Mouse (Mus musculus) liver, embryonic 11.5 days (tissue): ENCODE data around the gene Plcd3. TPM values are rescaled to one million over a fixed set of nuclear protein-coding genes. Genes with fewer than 3 reads are reported as not detected.

ENCODE experiments used
- ATAC-seq: fragments of 200-750 bp; cut with Nextera tagmentation; replicated peaks from 2 replicates; pipeline ENCODE4 v1.8.0; 2017; ENCODE audit warnings: moderate number of reproducible peaks, mild to moderate bottlenecking, moderate TSS enrichment, moderate library complexity; ENCODE audit not compliant: low FRiP score
- DNase-seq: peaks from one replicate; pipeline ENCODE4 v3.0.0-alpha.2; 2017; ENCODE audit warnings: low spot score
- H3K27ac ChIP-seq: fragments of 300-500 bp; sonication (generic); 2 replicates; pipeline ENCODE4 v1.5.1; 2014; ENCODE audit warnings: mild to moderate bottlenecking, low read depth, low read length, control low read depth
- H3K27me3 ChIP-seq: fragments of 300-500 bp; sonication (generic); replicated peaks from 2 replicates; pipeline ENCODE4 v1.6.1; 2014; ENCODE audit warnings: low read length, mixed read lengths; ENCODE audit not compliant: control insufficient read depth, insufficient read depth
- H3K36me3 ChIP-seq: fragments of 300-500 bp; sonication (generic); 2 replicates; pipeline ENCODE4 v1.6.1; 2014; ENCODE audit warnings: mild to moderate bottlenecking, low read length, moderate library complexity, mixed read lengths; ENCODE audit not compliant: control insufficient read depth, insufficient read depth
- H3K4me1 ChIP-seq: fragments of 300-500 bp; sonication (generic); replicated peaks from 2 replicates; pipeline ENCODE4 v1.6.1; 2014; ENCODE audit warnings: low read length, mixed read lengths; ENCODE audit not compliant: control insufficient read depth, insufficient read depth
- H3K4me2 ChIP-seq: fragments of 300-500 bp; sonication (generic); 2 replicates; pipeline ENCODE4 v1.6.1; 2014; ENCODE audit warnings: mild to moderate bottlenecking, control low read depth, moderate library complexity
- H3K4me3 ChIP-seq: fragments of 300-500 bp; sonication (generic); 2 replicates; pipeline ENCODE4 v1.5.1; 2014; ENCODE audit warnings: low read depth, low read length, control low read depth
- H3K9ac ChIP-seq: fragments of 300-500 bp; sonication (generic); 2 replicates; pipeline ENCODE4 v1.6.1; 2014; ENCODE audit warnings: low read depth, low read length, control low read depth
- H3K9me3 ChIP-seq: fragments of 300-500 bp; sonication (generic); 2 replicates; pipeline ENCODE4 v1.6.1; 2016; ENCODE audit warnings: low read length, inconsistent platforms, mixed read lengths; ENCODE audit not compliant: control insufficient read depth
- whole genome bisulfite sequencing: fragments of 180-500 bp; shearing (Covaris S2); extraction: QIAGEN DNeasy Blood & Tissue Kit; methylation state at CpG from one replicate; pipeline ENCODE4 v1.1.7; 2014; 5-methylcytosine and 5-hydroxymethylcytosine counted together
- polyA plus RNA-seq: library from polyadenylated mRNA; unstranded; fragments of >200 nt; fragmentation: Nextera tagmentation; extraction: Ambion mirVana; gene quantifications from 2 replicates; pipeline ENCODE4 v1.2.1, GENCODE M21; 2014

Gene Plcd3
- polyA plus RNA-seq, 1 experiment from 2014 or later: 1.1 TPM

GRCm38 (mm10) chr11:103067457-103068001, 33.9 kb downstream of the Plcd3 start:
- Histone ChIP-seq H3K36me3 (peaks cover 27% of the 10 kb centered on the region), H3K4me2 (no peak overlapping the region), H3K27me3 (no peaks in the 10 kb centered on the region), H3K9me3 (no peaks in the 10 kb centered on the region), H3K27ac (no peak overlapping the region), H3K4me1 (no peaks in the 10 kb centered on the region), H3K4me3 (no peak overlapping the region), H3K9ac (no peak overlapping the region)
- WGBS: 85% methylated on average over 8 of the region's 8 CpGs
- no peak for DNase-seq
- no peak for ATAC-seq

GRCm38 (mm10) chr11:103067051-103067361, 34.5 kb downstream of the Plcd3 start:
- no peak for DNase-seq
- Histone ChIP-seq H3K4me2 (no peak overlapping the region), H3K4me1 (no peaks in the 10 kb centered on the region), H3K36me3 (peaks cover 27% of the 10 kb centered on the region), H3K4me3 (no peak overlapping the region), H3K9ac (no peak overlapping the region), H3K27me3 (no peaks in the 10 kb centered on the region), H3K27ac (no peak overlapping the region), H3K9me3 (no peaks in the 10 kb centered on the region)
- WGBS: 99% methylated on average over 6 of the region's 6 CpGs
- ATAC-seq: no peak

DNA sequence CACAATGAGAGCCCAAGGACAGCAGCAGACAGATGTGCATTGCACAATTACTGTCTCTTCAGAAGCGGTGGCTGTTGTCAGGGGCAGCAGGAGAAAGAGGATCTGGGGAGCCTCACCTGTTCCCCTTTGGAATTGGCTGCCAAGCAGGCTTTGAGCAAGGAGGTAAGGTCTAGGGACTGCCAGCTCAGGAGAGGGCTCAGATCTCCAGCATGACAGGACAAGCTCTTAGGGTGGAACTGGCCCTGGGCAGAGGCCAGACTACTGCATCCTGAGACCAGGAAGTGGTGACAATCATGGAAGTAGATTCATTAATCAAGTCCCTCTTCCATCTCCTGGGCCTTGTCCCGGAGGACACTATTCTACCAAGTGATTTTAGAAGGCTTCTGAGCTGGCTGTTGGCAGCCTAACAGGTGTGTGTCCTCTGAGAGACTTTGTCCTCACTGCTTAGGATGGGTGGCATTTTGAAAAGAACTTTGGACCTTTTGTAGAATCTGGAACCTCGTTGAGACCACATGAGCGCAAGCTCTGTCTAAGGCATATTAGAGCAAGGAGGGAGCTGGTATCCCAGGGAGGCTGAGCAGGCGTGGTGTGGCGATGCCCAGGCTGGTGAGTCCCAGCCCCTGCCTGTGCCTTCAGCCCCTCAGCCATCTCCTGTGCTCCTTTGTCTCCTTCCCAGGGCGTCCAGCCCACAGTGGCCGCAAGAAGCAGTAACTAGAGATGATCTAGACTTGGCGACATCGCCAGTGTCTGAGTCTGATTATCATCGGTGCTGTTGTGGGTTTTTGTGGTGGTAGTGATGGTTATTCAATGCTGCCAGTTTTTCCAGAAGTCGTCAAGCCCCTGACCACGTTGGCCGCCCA, 35.0 kb downstream of the Plcd3 start:
- no peaks in the 10 kb centered on the region for H3K9me3 ChIP-seq
- WGBS: 90% methylated on average over 14 of the region's 14 CpGs
- H3K4me2 ChIP-seq: no peak overlapping the region
- H3K4me1 ChIP-seq: no peaks in the 10 kb centered on the region
- H3K27ac ChIP-seq: no peak overlapping the region
- no peaks in the 10 kb centered on the region for H3K27me3 ChIP-seq
- DNase-seq: no peak
- H3K36me3 ChIP-seq: peaks cover 30% of the 10 kb centered on the region
- H3K4me3 ChIP-seq: no peak overlapping the region
- no peak for ATAC-seq
- no peak overlapping the region for H3K9ac ChIP-seq

DNA sequence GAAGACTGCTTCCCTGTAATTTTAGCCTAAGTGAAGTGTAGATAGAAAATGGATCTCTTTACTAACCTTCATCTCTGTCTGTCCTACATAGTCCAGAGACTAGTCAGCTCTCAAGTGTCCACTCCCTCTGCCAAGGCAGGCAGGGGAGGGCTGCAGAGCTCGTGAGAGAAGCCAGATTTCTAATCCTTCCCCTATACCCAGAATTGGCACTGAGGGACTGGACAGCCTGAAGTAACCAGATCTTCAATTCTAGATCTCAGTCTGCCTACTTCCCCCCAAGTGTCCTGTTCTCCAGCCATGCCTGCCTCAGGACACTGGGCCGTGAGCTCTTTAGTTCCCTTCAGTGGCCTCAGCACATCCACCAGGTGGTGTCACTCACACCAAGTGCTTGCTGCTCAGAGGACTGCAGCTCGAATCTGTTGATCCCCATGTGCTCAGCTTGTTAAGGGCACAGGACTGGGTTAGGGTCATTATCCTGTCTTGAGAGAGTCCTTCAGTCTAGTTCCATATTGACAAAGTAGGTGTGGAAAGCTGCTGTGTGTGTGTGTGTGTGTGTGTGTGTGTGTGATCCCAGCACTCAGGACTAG, 42.9 kb downstream of the Plcd3 start:
- Histone ChIP-seq H3K9ac (no peak overlapping the region), H3K4me3 (no peak overlapping the region), H3K27me3 (no peaks in the 10 kb centered on the region), H3K4me2 (no peak overlapping the region), H3K9me3 (no peaks in the 10 kb centered on the region), H3K4me1 (no peaks in the 10 kb centered on the region), H3K36me3 (peaks cover 41% of the 10 kb centered on the region), H3K27ac (no peak overlapping the region)
- ATAC-seq: no peak
- no peak for DNase-seq
- 75% methylated on average over 3 of the region's 3 CpGs for WGBS

- Histone ChIP-seq H3K27ac (no peak overlapping the region), H3K36me3 (peaks cover 47% of the 10 kb centered on the region), H3K4me2 (no peak overlapping the region), H3K27me3 (no peaks in the 10 kb centered on the region), H3K4me3 (no peak overlapping the region), H3K9me3 (no peaks in the 10 kb centered on the region), H3K4me1 (no peaks in the 10 kb centered on the region), H3K9ac (no peak overlapping the region)
- 93% methylated on average over 7 of the region's 7 CpGs for WGBS
- ATAC-seq (no peak), DNase-seq (no peak)
Observed at GRCm38 (mm10) chr11:103056636-103057035, 44.8 kb downstream of the Plcd3 start.

DNA sequence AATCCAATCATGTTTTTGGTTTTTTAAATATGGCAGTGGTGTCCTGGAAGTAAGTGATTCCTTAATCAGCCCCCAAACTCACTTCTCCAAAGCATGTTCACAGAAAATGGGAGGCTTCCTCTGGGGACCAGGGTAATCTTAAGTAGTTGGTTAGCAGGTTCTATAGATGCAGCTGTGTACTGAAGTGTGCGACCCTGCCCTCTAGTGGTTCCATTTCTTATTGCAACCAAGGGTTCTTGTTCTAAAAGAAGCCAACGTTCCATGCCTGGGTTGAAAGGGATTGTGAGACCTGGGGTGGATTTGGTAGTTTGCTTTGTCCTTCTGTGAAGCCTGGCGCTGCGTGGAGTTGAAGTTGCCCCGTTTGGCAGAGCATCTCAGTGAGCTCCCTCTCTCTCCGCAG, 46.7 kb downstream of the Plcd3 start:
- Histone ChIP-seq H3K36me3 (peaks cover 49% of the 10 kb centered on the region), H3K9me3 (no peaks in the 10 kb centered on the region), H3K4me2 (no peak overlapping the region), H3K27ac (no peak overlapping the region), H3K4me3 (no peak overlapping the region), H3K9ac (no peak overlapping the region), H3K4me1 (no peaks in the 10 kb centered on the region), H3K27me3 (no peaks in the 10 kb centered on the region)
- WGBS: 51% methylated on average over 6 of the region's 6 CpGs
- DNase-seq (peak; percentile 66), ATAC-seq (no peak)

GRCm38 (mm10) chr11:103053191-103054076, 48.0 kb downstream of the Plcd3 start:
- DNase-seq (no peak), ATAC-seq (no peak)
- no peaks in the 10 kb centered on the region for H3K4me1 ChIP-seq
- 87% methylated on average over 18 of the region's 18 CpGs for WGBS
- no peak overlapping the region for H3K4me3 ChIP-seq
- no peak overlapping the region for H3K4me2 ChIP-seq
- no peaks in the 10 kb centered on the region for H3K27me3 ChIP-seq
- H3K36me3 ChIP-seq: peaks cover 46% of the 10 kb centered on the region
- no peak overlapping the region for H3K27ac ChIP-seq
- H3K9ac ChIP-seq: no peak overlapping the region
- no peaks in the 10 kb centered on the region for H3K9me3 ChIP-seq

- Histone ChIP-seq H3K4me2 (no peak overlapping the region), H3K27ac (no peak overlapping the region), H3K9ac (no peak overlapping the region), H3K4me1 (no peaks in the 10 kb centered on the region), H3K36me3 (peaks cover 38% of the 10 kb centered on the region), H3K4me3 (no peak overlapping the region), H3K9me3 (no peaks in the 10 kb centered on the region), H3K27me3 (no peaks in the 10 kb centered on the region)
- no peak for ATAC-seq
- WGBS: 90% methylated on average over 6 of the region's 6 CpGs
- no peak for DNase-seq
Observed at GRCm38 (mm10) chr11:103052078-103052477, 49.4 kb downstream of the Plcd3 start.
